Mouse (Mus musculus) liver (tissue): Measurements from ENCODE around the gene Acox3.
A peak's percentile ranks its signal among the peaks of the same experiment; 100 is the strongest.
"Not testable (repeated sequence)": the region's sequence is repeated elsewhere in the genome, so short reads cannot be mapped to it uniquely, and the experiment has no call there.

ENCODE experiments used
- DNase-seq: peaks from one replicate; pipeline ENCODE4 v3.0.0-alpha.2; 2020; ENCODE audit warnings: mixed read lengths

Acox3 gene

GRCm38 (mm10) chr5:35578411-35578810 lies 4.4 kb upstream of the Acox3 start:
- DNase-seq = no peak

- DNase-seq = no peak
Observed at GRCm38 (mm10) chr5:35579247-35579893, 3.5 kb upstream of the Acox3 start.

- no peak for DNase-seq
Observed at GRCm38 (mm10) chr5:35580156-35580922, 2.5 kb upstream of the Acox3 start.

- DNase-seq = no peak
Observed at GRCm38 (mm10) chr5:35583221-35583783, 462 bp downstream of the Acox3 start.

GRCm38 (mm10) chr5:35584259-35584658 lies 1.4 kb downstream of the Acox3 start:
- DNase-seq = not testable (repeated sequence)

GRCm38 (mm10) chr5:35591497-35591896 lies 8.7 kb downstream of the Acox3 start:
- DNase-seq = no peak

GRCm38 (mm10) chr5:35592081-35592736 lies 9.4 kb downstream of the Acox3 start:
- DNase-seq = no peak

GRCm38 (mm10) chr5:35592824-35593223 lies 10.0 kb downstream of the Acox3 start:
- no peak for DNase-seq

GRCm38 (mm10) chr5:35593272-35593671 lies 10.4 kb downstream of the Acox3 start:
- DNase-seq = no peak

- no peak for DNase-seq
Observed at GRCm38 (mm10) chr5:35594768-35595167, 11.9 kb downstream of the Acox3 start.

GRCm38 (mm10) chr5:35595706-35596105 lies 12.9 kb downstream of the Acox3 start:
- peak; percentile 80 for DNase-seq

- DNase-seq = no peak
Observed at GRCm38 (mm10) chr5:35596169-35597160, 13.6 kb downstream of the Acox3 start.

GRCm38 (mm10) chr5:35600233-35600632 lies 17.4 kb downstream of the Acox3 start:
- no peak for DNase-seq

GRCm38 (mm10) chr5:35601526-35601925 lies 18.7 kb downstream of the Acox3 start:
- no peak for DNase-seq

- no peak for DNase-seq
Observed at GRCm38 (mm10) chr5:35605355-35605754, 22.5 kb downstream of the Acox3 start.

- no peak for DNase-seq
Observed at GRCm38 (mm10) chr5:35606800-35607199, 24.0 kb downstream of the Acox3 start.

- no peak for DNase-seq
Observed at GRCm38 (mm10) chr5:35607784-35608183, 24.9 kb downstream of the Acox3 start.

GRCm38 (mm10) chr5:35608559-35608958 lies 25.7 kb downstream of the Acox3 start:
- DNase-seq = no peak

- peak; percentile 22 for DNase-seq
Observed at GRCm38 (mm10) chr5:35609381-35609780, 26.5 kb downstream of the Acox3 start.

GRCm38 (mm10) chr5:35609971-35610370 lies 27.1 kb downstream of the Acox3 start:
- DNase-seq = no peak

GRCm38 (mm10) chr5:35610381-35610780 lies 27.5 kb downstream of the Acox3 start:
- DNase-seq = no peak

GRCm38 (mm10) chr5:35611170-35611569 lies 28.3 kb downstream of the Acox3 start:
- no peak for DNase-seq
